Comparison of ENCODE assay signal across 19 mouse cellular contexts in the genomic region with DNA sequence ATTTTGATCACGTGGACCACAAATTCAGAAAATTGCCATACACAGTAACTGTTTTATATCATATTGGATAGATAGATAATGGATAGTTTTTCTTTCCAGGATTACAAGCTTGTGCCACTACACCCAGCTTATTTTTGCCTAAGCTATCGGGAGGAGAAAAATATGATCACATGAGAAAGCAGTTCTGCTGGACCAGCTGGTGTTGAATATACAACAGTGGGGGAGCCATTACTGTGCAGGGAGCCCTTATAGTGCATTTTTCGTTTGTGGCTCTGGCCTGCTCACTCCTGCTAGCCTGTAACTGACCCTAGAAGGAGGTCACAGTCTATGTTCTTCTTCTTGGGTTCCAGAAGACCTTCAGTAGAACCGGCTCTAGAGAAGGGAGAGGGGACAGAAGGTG. TPM values are rescaled to one million over a fixed set of nuclear protein-coding genes. Genes with fewer than 3 reads are reported as not detected.
DNase-seq lines count a peak whose midpoint lies in the region; ATAC-seq and TF ChIP-seq lines count a peak whose summit lies in the region.
"Had no signal": no experiment of that assay in that cellular context is flagged by ENCODE, and none has a peak within 500 bp of the region (broad histone marks: within the 10 kb centered on the region; RNA-seq: fewer than 3 reads in every experiment).

No protein-coding gene starts in this region.

- no peaks in the 10 kb centered on the region for H3K36me3 ChIP-seq in forebrain, postnatal 0 days (ENCODE audit: insufficient read depth)
- H3K36me3 ChIP-seq in forebrain, embryonic 10.5 days (replicated peaks), result no peaks in the 10 kb centered on the region
- H3K36me3 ChIP-seq in megakaryocyte, embryonic 14.5 days (replicated peaks; ENCODE audit: low read length), result no peaks in the 10 kb centered on the region
- H3K36me3 ChIP-seq: embryonic facial prominence, embryonic 15.5 days; heart, embryonic 13.5 days; hindbrain, embryonic 15.5 days had no signal

- H3K4me2 ChIP-seq in forebrain, postnatal 0 days (ENCODE audit: low read depth), result no peak overlapping the region

- peak overlapping the region; percentile 50; the same call in 1 of the 2 replicates for H3K27ac ChIP-seq in forebrain, postnatal 0 days (ENCODE audit: low read depth, low read length)
- H3K27ac ChIP-seq in forebrain, embryonic 10.5 days, result no peak overlapping the region
- H3K27ac ChIP-seq: embryonic facial prominence, embryonic 15.5 days; hindbrain, embryonic 15.5 days had no signal

- no peaks in the 10 kb centered on the region for H3K9me3 ChIP-seq in forebrain, postnatal 0 days (ENCODE audit: low read length)
- H3K9me3 ChIP-seq in forebrain, embryonic 10.5 days, result no peaks in the 10 kb centered on the region
- peaks cover 8% of the 10 kb centered on the region for H3K9me3 ChIP-seq in megakaryocyte, embryonic 14.5 days
- H3K9me3 ChIP-seq: embryonic facial prominence, embryonic 15.5 days; hindbrain, embryonic 15.5 days had no signal

- no peak for TF ChIP-seq POLR2A in brain, embryonic 14.5 days (IDR thresholded peaks at IDR 0.05; ENCODE audit: borderline replicate concordance, extremely low read depth, insufficient read depth, insufficient read length, poor library complexity, severe bottlenecking)

- ATAC-seq in forebrain, postnatal 0 days, result peak; percentile 67
- no peak for ATAC-seq in megakaryocyte, adult 5-6 weeks (ENCODE audit: poor library complexity, severe bottlenecking)

- H3K27me3 ChIP-seq in forebrain, postnatal 0 days (ENCODE audit: insufficient read depth, low read length), result peaks cover 5% of the 10 kb centered on the region; the same call in 1 of the 2 replicates
- H3K27me3 ChIP-seq in forebrain, embryonic 10.5 days (ENCODE audit: poor library complexity, severe bottlenecking), result peaks cover 51% of the 10 kb centered on the region
- peaks cover 35% of the 10 kb centered on the region for H3K27me3 ChIP-seq in megakaryocyte, embryonic 14.5 days (replicated peaks)
- H3K27me3 ChIP-seq: embryonic facial prominence, embryonic 15.5 days; hindbrain, embryonic 15.5 days had no signal

- no peak overlapping the region for H3K4me3 ChIP-seq in forebrain, postnatal 0 days (ENCODE audit: low read depth, low read length)
- H3K4me3 ChIP-seq in forebrain, embryonic 10.5 days, result no peak overlapping the region
- peak overlapping the region; percentile 23 for H3K4me3 ChIP-seq in megakaryocyte, embryonic 14.5 days (replicated peaks)

- peak; percentile 49 for DNase-seq in forebrain, postnatal 0 days
- no peak for DNase-seq in forebrain, embryonic 10.5 days (ENCODE audit: extremely low spot score, low spot score)
- DNase-seq in brain, embryonic 14.5 days (ENCODE audit: low read depth), result peak; percentile 23
- DNase-seq in Muller cell, postnatal 12 days (ENCODE audit: inconsistent ontology term), result no peak
- DNase-seq: adrenal gland, adult 2 months; adrenal gland, postnatal 25 days; cerebellum, adult 11 months; cerebellum, adult 8-10 months; cerebellum, postnatal 14 days; embryo, embryonic 11 days; gastrocnemius, adult 2 months; gastrocnemius, postnatal 36 days; heart, adult 11 months; heart, postnatal 36 days had no signal

- 43% methylated on average over 4 of the region's 4 CpGs for WGBS in forebrain, postnatal 0 days
- 61% methylated on average over 4 of the region's 4 CpGs for WGBS in forebrain, embryonic 10.5 days

- TF ChIP-seq CTCF in forebrain, postnatal 0 days (IDR thresholded peaks at IDR 0.05; ENCODE audit: low read depth), result no peak
- TF ChIP-seq CTCF in brain, embryonic 14.5 days (IDR thresholded peaks at IDR 0.05; ENCODE audit: borderline replicate concordance, extremely low read depth, insufficient read depth, insufficient read length), result no peak

- H3K9ac ChIP-seq in forebrain, postnatal 0 days, result no peak overlapping the region
- H3K9ac ChIP-seq: embryonic facial prominence, embryonic 15.5 days; hindbrain, embryonic 15.5 days had no signal

- H3K4me1 ChIP-seq in forebrain, postnatal 0 days (ENCODE audit: insufficient read depth), result 0 out of 2 replicates have a peak, but pooled peaks cover 3% of the 10 kb centered on the region
- peaks cover 25% of the 10 kb centered on the region for H3K4me1 ChIP-seq in forebrain, embryonic 10.5 days
- peaks cover 34% of the 10 kb centered on the region for H3K4me1 ChIP-seq in megakaryocyte, embryonic 14.5 days

RNA-seq across cellular contexts. Expression of a gene that starts 1.1 kb away (rescaled TPM):
- total RNA-seq in forebrain, postnatal 0 days (2014; rRNA removed), result 6.5 and 9.6 TPM in 2 replicates
- 8.1 and 11.4 TPM in 2 replicates for polyA plus RNA-seq in forebrain, postnatal 0 days (2015; fragmentation: Nextera tagmentation; extraction: Ambion mirVana)
- 8.0 and 8.8 TPM in 2 replicates for polyA plus RNA-seq in forebrain, embryonic 10.5 days (2016; fragmentation: Nextera tagmentation; extraction: Ambion mirVana)
- polyA plus RNA-seq in megakaryocyte, embryonic 14.5 days (2012; ENCODE audit: insufficient read depth, low replicate concordance), result 1.5 and 1.9 TPM in 2 replicates
- 0.07 TPM in 1 of 2 replicates, not detected in the other for total RNA-seq in megakaryocyte, adult 5-6 weeks (2015)
- 0.15 and 0.69 TPM in 2 replicates for total RNA-seq in megakaryocyte, adult 5-6 weeks (2017)
- 8.9 and 12.7 TPM in 2 replicates for polyA plus RNA-seq in brain, embryonic 14.5 days (2012; rRNA removed)

RNA-seq across cellular contexts. Expression of a gene that starts 15.9 kb away (rescaled TPM):
- 1,164 and 1,444 TPM in 2 replicates for total RNA-seq in forebrain, postnatal 0 days (2014; rRNA removed)
- polyA plus RNA-seq in forebrain, postnatal 0 days (2015; fragmentation: Nextera tagmentation; extraction: Ambion mirVana), result 342 and 386 TPM in 2 replicates
- polyA plus RNA-seq in forebrain, embryonic 10.5 days (2016; fragmentation: Nextera tagmentation; extraction: Ambion mirVana), result 678 and 683 TPM in 2 replicates
- polyA plus RNA-seq in megakaryocyte, embryonic 14.5 days (2012; ENCODE audit: insufficient read depth, low replicate concordance), result 106 and 682 TPM in 2 replicates
- 2,501 and 2,579 TPM in 2 replicates for total RNA-seq in megakaryocyte, adult 5-6 weeks (2015)
- total RNA-seq in megakaryocyte, adult 5-6 weeks (2017), result 983 and 1,093 TPM in 2 replicates
- polyA plus RNA-seq in brain, embryonic 14.5 days (2012; rRNA removed), result 1,052 and 1,195 TPM in 2 replicates

Comparison
In these comparisons a context has a peak if more than half of its experiments do, and no peak if none do; other contexts are left out.
1. DNase-seq: peak in forebrain, postnatal 0 days (single experiment) and brain, embryonic 14.5 days (single experiment); none in forebrain, embryonic 10.5 days (single experiment) and Muller cell, postnatal 12 days (single experiment).